Mouse (Mus musculus): ENCODE measurements around the gene Ifi27l2a.
"Not testable (repeated sequence)": the region's sequence is repeated elsewhere in the genome, so short reads cannot be mapped to it uniquely, and the experiment has no call there.

Gene Ifi27l2a

DNA sequence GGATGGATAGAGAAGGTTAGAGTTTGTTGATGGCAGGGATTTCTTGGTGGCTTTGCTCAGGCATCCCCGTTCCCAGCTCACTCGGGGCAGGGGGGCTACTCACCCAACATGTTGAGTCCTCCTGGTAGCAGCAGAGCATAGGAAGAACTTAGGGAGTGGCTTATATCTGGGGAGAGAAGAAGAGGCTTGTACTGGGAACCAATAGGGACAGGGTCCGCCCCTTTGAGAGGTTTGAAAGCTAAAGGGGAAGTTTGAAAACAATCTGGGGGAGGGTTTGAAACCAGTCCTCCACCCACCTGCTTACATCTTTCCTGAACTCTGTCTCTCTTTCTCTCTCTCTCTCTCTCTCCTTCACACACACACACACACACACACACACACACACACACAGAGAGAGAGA, at the start of gene Ifi27l2a:
TSS of gene Ifi27l2a (minus strand) at position 157 of the 400 bp plus-strand sequence.
- in situ Hi-C loops (cut with MboI, MseI), result no loop called here

DNA sequence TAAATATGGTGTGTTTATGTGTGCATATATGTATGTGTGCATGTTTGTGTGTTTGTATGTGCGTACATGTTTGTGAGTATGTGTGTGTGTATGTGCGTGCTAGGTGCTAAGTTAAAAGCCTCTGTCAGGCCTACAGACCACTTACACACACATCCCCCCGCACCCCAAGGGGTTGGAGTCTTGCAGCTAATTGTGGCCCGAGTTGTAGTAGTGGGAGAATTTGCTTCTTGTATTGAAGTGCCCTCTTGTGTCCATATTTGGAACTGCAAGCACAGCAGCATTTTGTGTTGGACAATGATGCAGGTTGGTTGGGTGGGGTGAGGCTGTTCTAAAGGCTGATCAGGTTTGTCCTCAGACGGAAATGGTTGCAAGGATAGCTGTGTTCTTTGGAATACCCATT, 49.3 kb upstream of the Ifi27l2a start:
- in situ Hi-C loops (cut with MboI, MseI), result loop anchor here (5.0 to 10.0 kb wide), 3 partner anchors 60 to 348 kb away; partner anchors contain the start of genes Ddx24 (in 1 of the 2) and Ifi27 (in 1 of the 2)

DNA sequence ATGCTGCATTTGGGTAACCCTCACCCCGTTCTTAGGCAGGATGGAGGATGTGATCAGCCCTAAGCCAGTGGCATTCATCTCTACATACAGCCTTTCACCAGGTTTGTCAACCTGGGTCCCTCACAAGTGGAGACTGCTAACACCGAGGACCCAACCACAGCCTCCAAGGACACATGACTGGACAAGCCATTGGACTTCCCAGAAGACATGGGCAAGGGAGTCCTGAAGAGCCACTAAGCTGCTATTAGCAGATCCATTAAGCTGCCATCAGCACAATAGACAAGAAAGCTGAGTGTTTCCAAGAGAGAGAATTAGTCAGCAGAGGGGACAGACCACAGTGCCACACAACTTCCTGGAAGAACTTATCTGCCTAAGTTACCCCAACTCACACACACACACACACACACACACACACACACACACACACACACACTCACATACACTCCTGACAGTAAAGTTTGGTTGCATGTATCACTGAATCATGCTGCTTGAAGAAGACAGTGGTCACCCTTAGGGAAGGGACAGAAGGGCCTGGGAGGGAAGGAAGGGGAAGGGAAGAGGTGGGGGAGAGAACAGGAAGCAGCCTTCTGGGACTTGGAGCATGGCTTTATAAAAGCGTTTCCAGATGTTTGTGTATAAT, 47.7 kb upstream of the Ifi27l2a start:
- in situ Hi-C loops (cut with MboI, MseI), result loop anchor here (5.0 to 10.0 kb wide), 3 partner anchors 59 to 346 kb away; partner anchors contain the start of genes Ddx24 (in 1 of the 2) and Ifi27 (in 1 of the 2)

DNA sequence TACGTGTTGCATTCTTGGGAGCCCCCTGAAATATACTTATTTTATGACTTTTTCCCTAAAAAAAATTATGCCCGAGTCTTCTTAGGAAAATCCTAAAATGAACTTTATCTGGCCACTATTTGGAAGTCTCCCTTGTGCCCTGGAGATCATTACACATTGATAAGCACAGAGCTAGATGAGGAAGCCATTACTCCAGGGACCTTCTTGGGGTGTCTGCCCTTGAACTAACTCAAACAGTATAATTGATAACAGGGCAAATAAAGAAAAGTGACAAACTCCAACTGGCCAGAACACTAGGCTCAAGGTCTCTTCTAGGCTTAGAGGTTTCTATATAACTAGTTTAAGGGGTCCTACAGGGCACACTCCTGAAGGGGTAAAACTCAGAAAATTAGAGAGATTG, 44.3 kb upstream of the Ifi27l2a start:
- in situ Hi-C loops (cut with MboI, MseI), result no loop called here

DNA sequence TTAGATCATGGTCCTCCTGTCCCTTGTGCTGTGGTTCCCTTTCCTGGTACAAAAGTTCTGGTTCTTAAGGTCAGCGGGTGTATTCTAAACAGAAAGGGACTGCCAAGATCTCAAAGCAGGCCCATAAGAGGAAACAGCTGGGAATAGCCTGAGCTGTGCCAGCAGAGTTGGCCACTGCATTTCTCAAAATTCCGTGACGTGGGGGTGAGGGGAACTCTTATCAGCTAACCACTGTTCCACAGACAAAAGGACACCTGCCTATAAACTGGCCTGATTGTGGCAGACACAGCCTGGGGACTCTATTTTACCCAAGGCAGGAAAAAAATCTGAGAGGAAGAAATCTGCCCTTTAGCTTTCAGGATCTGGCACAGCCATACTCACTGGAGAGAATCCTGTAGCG, 43.8 kb upstream of the Ifi27l2a start:
- in situ Hi-C loops (cut with MboI, MseI), result no loop called here

DNA sequence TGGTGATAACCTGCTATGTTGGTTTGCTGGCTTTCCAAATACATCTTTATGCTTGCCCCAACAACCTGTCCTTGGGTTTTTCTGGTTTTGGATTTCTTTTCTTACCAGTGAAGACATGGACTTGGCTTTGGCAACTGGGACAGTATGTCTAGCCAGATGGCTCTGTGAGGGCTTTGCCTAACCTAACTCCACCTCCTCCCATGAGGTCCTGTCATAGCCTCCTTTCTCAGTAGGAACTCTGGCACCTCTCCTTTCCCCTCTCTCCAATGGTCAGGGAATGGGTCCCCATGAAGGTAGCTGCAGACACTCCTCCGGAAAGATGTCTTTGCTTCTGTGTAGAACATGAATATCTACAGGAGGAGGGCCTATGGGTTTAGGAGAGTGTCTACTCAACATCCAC, 43.2 kb upstream of the Ifi27l2a start:
- in situ Hi-C loops (cut with MboI, MseI), result no loop called here

DNA sequence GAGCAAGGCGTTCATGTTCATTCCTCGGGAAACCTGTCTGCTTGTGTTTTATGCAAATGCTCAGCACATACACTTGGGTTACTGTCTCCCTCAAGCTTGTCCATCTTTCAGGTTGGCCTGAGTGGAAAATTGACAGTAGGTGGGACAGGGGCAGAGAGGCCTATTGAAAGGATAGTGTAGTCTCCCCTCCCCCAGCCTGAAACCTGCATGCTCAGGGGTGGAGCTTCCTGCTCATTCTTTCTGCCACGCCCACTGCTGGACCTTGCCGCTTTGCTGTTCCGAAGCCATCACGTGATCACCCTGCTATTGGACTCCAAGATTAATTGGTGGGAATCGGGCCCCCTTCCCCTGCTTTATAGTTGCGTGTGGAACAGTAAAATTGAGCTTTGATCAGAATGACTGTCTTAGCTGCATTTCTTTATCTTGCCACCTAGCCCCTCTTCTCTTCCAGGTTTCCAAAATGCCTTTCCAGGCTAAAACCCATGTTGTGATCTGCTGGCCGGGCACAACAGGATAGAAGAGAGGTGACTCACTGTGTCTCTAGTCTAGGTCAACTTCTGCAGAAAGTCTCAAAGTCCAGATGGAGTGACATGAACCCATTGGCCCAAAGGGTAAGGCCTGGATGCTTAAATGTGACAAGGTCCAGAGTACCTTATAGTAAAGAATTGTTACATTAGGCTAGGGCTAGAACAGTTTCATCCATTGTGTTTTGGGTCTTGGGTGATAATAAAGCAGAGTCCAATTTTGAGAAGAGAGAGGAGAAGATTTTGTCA, 40.9 kb upstream of the Ifi27l2a start:
- in situ Hi-C loops (cut with MboI, MseI), result not testable (repeated sequence)

DNA sequence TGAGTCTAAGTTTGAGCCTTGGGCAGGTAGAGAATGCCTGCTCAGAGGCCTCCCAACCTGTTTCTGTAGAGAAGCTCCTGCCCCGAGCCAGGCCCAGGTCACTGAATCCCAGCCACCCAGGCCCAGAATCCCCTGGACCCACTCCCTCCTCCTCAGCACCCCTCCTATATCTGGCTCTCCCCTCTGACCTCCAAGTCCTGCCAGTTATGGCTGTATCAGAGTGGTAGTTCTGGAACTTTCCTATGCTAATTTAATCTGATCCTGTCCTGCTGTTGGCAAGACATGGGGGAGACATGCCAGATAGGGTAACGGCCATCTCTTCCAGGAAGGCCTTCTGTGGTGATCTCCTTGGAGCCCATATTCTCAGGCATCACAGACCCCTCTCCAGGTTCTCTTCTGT, 39.3 kb upstream of the Ifi27l2a start:
- in situ Hi-C loops (cut with MboI, MseI), result no loop called here

DNA sequence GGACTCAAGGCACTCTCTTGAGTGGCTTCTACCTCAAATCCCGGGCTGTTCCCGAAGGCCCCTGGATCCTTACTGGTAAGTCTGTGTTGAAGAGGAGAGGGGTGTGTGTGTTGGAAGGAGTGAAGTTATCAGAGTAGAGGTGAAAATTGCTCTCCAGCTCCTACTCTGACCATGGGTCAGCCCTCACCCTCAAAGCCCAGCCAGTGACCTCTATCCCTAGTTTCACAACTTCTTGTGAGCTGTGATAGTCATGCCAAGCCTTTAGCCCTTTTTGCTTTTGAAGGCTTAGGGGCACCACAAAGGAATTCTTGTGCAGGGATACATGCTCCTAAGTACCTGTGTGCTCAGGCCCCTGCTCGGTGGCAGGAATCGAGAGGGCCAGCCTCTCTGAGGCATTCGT, 38.2 kb upstream of the Ifi27l2a start:
- in situ Hi-C loops (cut with MboI, MseI), result no loop called here

DNA sequence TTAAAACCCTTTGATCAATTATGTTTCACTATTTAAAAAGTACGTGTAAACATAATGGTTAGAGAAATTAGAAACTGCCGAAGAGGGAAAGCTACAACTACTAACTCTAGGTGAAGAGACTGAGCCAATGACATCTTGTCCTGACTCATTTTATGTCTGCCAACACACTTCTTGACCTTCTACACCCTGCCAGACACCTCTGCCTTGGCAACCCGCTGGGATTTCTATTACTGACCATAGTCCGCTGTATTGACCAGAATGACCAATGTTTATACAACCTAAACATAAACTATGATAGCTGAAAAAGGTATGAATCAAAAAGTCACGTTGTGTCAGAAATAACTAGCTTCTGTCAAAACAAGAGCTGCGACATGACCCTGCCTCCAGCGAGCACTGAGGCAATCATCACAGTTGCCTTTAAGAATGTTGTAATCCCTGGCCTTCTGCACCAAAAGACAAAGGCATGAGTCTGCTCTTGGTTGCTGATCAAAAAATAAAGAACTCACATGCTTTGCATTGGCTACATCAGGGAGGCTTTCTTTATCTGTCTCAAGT, 34.1 kb upstream of the Ifi27l2a start:
- in situ Hi-C loops (cut with MboI, MseI), result no loop called here

DNA sequence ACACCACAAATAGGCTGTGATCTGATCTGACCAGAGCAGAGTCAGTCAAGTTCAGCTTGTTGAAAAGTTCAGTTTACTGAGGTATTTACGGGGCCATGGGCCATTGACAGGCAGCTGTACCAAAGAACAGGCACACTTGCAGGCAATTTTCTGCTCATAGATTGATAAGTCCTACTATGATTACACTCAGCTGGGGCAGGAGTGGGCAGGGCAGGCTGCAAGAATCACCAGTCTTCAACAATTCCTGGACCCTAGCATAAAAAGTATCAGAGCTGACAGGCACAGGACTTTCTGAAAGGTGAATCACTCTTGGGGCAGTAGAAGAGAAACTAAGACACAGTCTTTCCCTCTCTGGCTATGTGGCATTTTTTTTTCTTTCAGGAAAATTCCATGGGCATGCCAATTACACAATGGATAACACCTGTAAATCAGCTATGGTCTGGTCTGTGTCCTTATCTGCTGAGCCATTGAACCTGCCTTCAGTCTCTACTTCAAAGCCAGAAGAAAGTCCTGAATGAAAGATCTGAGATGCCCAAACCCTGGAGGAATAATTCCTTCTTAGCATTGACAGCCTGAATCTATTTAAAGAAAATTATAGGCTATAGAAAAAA, 33.4 kb upstream of the Ifi27l2a start:
- in situ Hi-C loops (cut with MboI, MseI), result no loop called here

DNA sequence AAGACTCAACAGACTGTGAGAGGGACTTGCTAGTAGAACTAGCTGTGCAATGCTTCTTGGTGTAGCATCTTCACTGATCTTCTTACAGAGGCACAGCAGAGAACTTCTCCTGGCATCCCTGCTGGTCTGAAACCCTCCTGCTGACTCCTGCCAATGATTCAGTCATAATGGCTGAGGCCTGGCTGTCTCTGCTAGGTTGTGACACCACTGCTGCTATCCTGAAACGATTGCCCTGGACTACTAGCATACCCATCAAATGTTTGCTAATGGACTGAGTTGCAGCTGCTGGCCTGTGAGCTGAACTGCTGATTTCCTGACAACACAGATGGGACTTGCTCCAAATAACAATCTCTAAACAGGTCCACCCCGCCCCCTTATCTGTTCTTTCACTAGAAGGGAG, 31.0 kb upstream of the Ifi27l2a start:
- in situ Hi-C loops (cut with MboI, MseI), result no loop called here

DNA sequence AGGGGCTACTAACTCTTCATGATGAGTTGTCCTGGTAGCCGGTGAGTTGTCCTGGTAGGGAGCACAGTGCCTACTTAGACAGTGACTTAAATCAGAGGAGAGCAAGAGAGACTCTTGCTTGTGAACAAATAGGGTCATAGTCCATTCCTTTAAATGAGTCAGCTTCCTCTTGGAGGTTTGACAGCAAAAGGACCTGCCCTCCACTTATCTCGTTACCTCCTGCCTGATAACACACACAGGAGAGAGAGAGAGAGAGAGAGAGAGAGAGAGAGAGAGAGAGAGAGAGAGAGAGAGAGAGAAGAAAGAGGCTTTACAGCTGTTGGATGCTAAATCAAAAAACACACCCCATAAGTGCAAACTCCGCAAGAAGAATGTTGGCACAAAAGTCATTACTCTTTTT, 13.7 kb upstream of the Ifi27l2a start, which contains the start of gene Ifi27l2b:
TSS of gene Ifi27l2b (minus strand) at position 84 of the 400 bp plus-strand sequence.
- in situ Hi-C loops (cut with MboI, MseI), result no loop called here

DNA sequence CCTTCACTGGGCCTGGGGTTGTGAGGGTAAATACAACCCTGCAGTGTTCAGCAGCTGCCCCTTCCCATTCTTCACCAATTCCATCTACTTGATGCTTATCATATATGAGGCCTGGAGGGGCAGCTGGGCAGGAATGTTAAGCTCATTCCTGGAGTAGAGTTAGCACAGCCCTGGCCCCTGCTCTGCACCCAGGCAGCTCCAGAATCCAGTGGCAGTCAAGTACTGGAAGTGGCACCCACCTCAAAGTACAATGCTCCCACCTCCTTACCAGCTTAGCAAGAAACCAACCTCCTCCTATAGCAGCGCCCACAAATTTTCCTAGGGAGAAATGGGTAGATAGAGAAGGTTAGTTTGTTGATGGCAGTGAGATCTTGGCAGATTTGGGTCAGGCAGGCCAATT, 13.2 kb upstream of the Ifi27l2a start:
- in situ Hi-C loops (cut with MboI, MseI), result not testable (repeated sequence)

DNA sequence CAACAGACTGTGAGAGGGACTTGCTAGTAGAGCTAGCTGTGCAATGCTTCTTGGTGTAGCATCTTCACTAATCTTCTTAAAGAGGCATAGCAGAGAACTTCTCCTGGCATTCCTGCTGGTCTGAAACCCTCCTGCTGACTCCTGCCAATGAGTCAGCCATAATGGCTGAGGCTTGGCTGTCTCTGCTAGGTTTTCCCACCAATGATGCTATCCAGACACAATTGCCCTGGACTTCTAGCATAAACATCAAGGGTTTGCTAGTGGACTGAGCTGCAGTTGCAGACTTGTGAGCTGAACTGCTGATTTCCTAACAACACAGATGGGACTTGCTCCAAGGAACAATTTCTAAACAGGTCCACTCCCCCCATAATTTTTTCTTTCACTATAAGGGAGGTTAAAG, 9.9 kb upstream of the Ifi27l2a start:
- in situ Hi-C loops (cut with MboI, MseI), result no loop called here

DNA sequence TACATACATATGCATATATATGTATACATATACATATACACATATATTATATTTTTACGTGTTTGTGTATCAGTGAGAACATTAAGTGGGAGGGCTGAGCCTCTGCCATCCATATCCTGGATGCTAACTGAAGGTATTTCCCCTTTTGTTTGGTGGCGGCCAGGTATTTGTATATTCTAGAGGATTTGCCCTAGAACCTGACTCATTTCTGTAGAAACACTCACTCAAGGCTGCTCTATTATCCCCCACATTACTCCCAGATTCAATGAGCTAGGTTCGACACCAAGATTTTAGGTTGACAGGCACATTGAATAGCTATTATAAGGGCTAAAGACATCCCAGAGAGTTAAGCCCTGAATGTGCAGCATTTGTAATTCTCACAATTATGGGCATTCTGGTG, 1.6 kb upstream of the Ifi27l2a start:
- in situ Hi-C loops (cut with MboI, MseI), result no loop called here

DNA sequence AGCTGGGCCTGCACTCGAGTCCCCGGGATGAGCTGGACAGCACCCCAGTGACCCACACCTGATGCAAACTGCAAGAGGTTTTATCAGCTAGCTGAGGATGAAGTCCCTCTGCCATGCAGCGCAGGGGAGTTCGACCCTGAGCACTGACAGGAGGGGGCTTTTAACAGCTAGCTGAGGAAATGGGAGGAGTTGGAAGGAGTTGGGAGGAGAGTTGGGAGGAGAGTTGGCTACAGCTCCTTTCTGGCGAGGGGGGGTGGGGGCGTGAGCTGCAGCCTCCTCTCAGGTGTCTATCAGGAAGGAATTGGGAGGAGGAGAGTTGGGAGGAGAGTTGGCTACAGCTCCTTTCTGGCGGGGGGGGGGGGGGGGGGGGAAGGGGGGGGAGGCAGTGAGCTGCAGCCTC, 781 bp upstream of the Ifi27l2a start:
- in situ Hi-C loops (cut with MboI, MseI), result not testable (repeated sequence)

DNA sequence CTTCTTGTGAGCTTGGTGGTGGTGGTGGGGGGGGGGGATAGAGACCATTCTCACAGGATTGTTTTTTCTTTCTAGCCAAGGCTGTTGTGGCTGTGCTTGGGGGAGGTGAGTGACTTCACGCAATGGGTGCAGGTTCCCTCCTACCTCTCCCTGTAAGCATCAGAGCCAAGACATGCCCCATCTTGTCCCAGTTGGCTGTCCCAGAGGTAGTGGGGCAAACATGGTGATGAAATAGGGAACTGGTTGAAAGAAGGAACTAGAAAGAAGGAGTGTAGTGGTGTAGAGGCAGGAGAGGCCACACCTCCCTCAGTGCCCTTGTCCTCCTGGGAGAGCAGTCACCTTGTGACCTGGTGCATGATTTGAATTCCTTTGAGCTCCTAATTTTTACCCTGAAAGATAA, 5.9 kb downstream of the Ifi27l2a start:
- in situ Hi-C loops (cut with MboI, MseI), result no loop called here

DNA sequence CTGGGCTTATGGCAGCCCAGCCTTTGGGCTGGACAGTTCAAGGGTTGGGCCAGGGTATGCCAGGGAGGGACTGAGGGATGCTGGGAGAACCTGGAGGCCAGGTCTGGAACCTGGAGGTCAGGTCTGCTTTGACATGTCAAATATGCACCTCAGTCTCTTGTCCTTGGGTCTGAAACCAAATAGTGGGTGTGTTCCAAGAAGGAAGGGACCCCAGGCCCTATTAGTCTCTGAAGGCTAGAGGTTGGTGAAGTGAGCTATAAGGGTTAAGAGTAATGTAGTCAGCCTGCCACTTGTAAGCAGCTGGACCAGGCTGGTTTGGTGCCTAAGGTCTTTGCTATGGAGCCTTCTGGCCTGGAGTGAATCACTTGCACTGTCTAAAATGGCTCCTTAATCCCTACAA, 8.6 kb downstream of the Ifi27l2a start:
- in situ Hi-C loops (cut with MboI, MseI), result loop anchor here in 1 of 2 experiments (5.0 kb wide), 1 partner anchor 57 kb away; no protein-coding TSS in a partner anchor

DNA sequence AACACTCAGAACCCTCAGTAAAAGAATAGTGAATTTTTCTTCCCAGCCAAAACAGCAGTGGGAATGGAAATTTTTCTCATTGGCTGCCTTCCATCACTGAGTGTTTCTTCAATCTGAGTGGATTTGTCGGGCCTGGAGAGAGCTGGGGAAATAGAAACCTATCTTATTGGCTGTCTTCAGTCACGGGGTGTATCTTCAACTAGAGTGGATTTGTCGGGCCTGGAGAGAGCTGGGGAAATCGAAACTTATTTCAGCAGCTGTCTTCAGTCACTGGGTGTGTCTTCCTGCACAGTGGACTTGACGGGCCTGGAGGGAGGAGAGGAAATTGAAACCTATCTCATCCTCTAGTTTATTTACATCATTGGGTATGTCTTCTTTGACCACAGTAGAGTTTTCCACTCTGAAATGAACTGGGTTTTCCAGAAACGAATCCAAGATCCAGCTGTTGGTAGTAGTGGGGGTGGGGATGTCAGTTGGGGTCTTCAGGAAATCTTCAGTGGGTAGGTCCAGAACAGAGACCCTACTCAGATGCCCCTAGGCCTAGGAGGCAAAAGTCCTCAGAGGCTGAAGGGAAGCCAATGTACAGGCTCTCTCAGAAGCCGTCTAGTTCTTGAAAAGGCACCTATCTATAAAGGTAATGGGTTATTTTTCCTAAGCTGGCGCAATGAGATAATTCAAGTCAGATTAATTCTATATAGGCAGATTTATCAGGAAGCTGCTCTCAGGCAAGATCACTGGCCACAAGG, 9.3 kb downstream of the Ifi27l2a start, which contains the start of gene Ifi27:
TSS of gene Ifi27 (plus strand) at position 226 of the 746 bp plus-strand sequence.
- in situ Hi-C loops (cut with MboI, MseI), result loop anchor here in 1 of 2 experiments (5.0 kb wide), 1 partner anchor 58 kb away; no protein-coding TSS in a partner anchor

DNA sequence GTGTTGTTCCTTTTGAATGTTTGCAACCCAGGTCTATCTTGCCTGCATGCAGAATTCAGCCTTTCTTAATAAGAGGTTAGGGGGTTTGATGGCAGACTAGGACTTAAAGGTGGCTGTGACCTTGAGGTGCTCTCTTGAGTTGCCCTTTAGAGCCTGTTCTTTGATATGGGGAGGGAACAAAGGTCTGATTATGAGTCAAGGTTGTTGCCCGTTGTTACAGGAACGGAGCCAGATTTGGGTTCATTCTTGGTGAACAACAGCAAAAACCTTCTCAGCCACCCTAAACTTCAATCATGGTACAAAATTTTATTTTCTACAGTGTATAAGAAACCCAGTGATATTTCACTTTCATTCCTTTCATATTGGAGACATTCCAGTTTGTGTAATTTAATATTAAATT, 10.1 kb downstream of the Ifi27l2a start:
- in situ Hi-C loops (cut with MboI, MseI), result loop anchor here in 1 of 2 experiments (5.0 kb wide), 1 partner anchor 59 kb away; no protein-coding TSS in a partner anchor
